Mouse (Mus musculus): ENCODE measurements at regions not wholly inside any gene's neighbourhood (a gene's known extent, or its start where the extent isn't known, plus 50 kb on each side); places are given as distances from the start of the nearest gene placed in this dataset.

GRCm38 (mm10) chr10:117432871-117433546 is 53.2 kb upstream of the Cpsf6 start:
- H3K27me3 ChIP-seq (ENCODE audit: control insufficient read depth, insufficient read depth, low read length): no peaks in the 10 kb centered on the region
- no peak overlapping the region; the same call in 1 of the 2 replicates for H3K4me2 ChIP-seq (replicated peaks; ENCODE audit: low read depth)
- no peak overlapping the region for H3K27ac ChIP-seq (replicated peaks)
- no peak overlapping the region; the same call in 1 of the 2 replicates for H3K4me3 ChIP-seq (ENCODE audit: low read depth, low read length)
- H3K4me1 ChIP-seq (replicated peaks; ENCODE audit: control insufficient read depth, insufficient read depth): 0 out of 2 replicates have a peak, but pooled peaks cover 2% of the 10 kb centered on the region
- no peak for ATAC-seq (ENCODE audit: low FRiP score, low TSS enrichment)
- TF ChIP-seq EP300 (optimal IDR thresholded peaks at IDR 0.05) (no peak), CTCF (IDR thresholded peaks at IDR 0.05; ENCODE audit: low read depth) (no peak)
- WGBS: 91% methylated on average over 7 of the region's 7 CpGs
- no peaks in the 10 kb centered on the region for H3K9me3 ChIP-seq (ENCODE audit: control insufficient read depth, low read length)
- no peaks in the 10 kb centered on the region for H3K36me3 ChIP-seq (ENCODE audit: control insufficient read depth, insufficient read depth, low read length)
- H3K9ac ChIP-seq (ENCODE audit: low read length): no peak overlapping the region
- no peak for DNase-seq (ENCODE audit: low spot score)

GRCm38 (mm10) chr10:117432415-117432814 is 52.6 kb upstream of the Cpsf6 start:
- peak; percentile 82 for DNase-seq (ENCODE audit: low spot score)
- peak; percentile 63; the same call in 1 of the 2 replicates for ATAC-seq (ENCODE audit: low FRiP score, low TSS enrichment)
- Histone ChIP-seq H3K4me1 (replicated peaks; ENCODE audit: control insufficient read depth, insufficient read depth) (0 out of 2 replicates have a peak, but pooled peaks cover 2% of the 10 kb centered on the region), H3K27ac (replicated peaks) (no peak overlapping the region), H3K9ac (ENCODE audit: low read length) (no peak overlapping the region), H3K36me3 (ENCODE audit: control insufficient read depth, insufficient read depth, low read length) (no peaks in the 10 kb centered on the region), H3K4me2 (replicated peaks; ENCODE audit: low read depth) (peak overlapping the region; percentile 51), H3K4me3 (ENCODE audit: low read depth, low read length) (no peak overlapping the region; the same call in 1 of the 2 replicates), H3K27me3 (ENCODE audit: control insufficient read depth, insufficient read depth, low read length) (no peaks in the 10 kb centered on the region), H3K9me3 (ENCODE audit: control insufficient read depth, low read length) (no peaks in the 10 kb centered on the region)
- TF ChIP-seq EP300 (optimal IDR thresholded peaks at IDR 0.05): no peak
- TF ChIP-seq CTCF (IDR thresholded peaks at IDR 0.05; ENCODE audit: low read depth): peak; percentile 84
- 9% methylated on average over 21 of the region's 21 CpGs for WGBS

GRCm38 (mm10) chr10:117431850-117432249 is 52.0 kb upstream of the Cpsf6 start:
- Histone ChIP-seq H3K9me3 (ENCODE audit: control insufficient read depth, low read length) (no peaks in the 10 kb centered on the region), H3K9ac (ENCODE audit: low read length) (no peak overlapping the region), H3K4me2 (replicated peaks; ENCODE audit: low read depth) (no peak overlapping the region), H3K27ac (replicated peaks) (no peak overlapping the region), H3K4me1 (replicated peaks; ENCODE audit: control insufficient read depth, insufficient read depth) (0 out of 2 replicates have a peak, but pooled peaks cover 2% of the 10 kb centered on the region), H3K4me3 (ENCODE audit: low read depth, low read length) (no peak overlapping the region), H3K36me3 (ENCODE audit: control insufficient read depth, insufficient read depth, low read length) (no peaks in the 10 kb centered on the region), H3K27me3 (ENCODE audit: control insufficient read depth, insufficient read depth, low read length) (no peaks in the 10 kb centered on the region)
- WGBS: 62% methylated on average over 12 of the region's 12 CpGs
- DNase-seq (ENCODE audit: low spot score): no peak
- no peak for TF ChIP-seq CTCF (IDR thresholded peaks at IDR 0.05; ENCODE audit: low read depth)
- TF ChIP-seq EP300 (optimal IDR thresholded peaks at IDR 0.05): no peak
- ATAC-seq (ENCODE audit: low FRiP score, low TSS enrichment): no peak

GRCm38 (mm10) chr10:117431086-117431619 is 51.3 kb upstream of the Cpsf6 start:
- H3K9me3 ChIP-seq (ENCODE audit: control insufficient read depth, low read length): no peaks in the 10 kb centered on the region
- no peak overlapping the region for H3K9ac ChIP-seq (ENCODE audit: low read length)
- H3K4me2 ChIP-seq (replicated peaks; ENCODE audit: low read depth): no peak overlapping the region
- no peak overlapping the region for H3K27ac ChIP-seq (replicated peaks)
- 92% methylated on average over 3 of the region's 3 CpGs for WGBS
- TF ChIP-seq CTCF (IDR thresholded peaks at IDR 0.05; ENCODE audit: low read depth): no peak
- no peak for TF ChIP-seq EP300 (optimal IDR thresholded peaks at IDR 0.05)
- DNase-seq (ENCODE audit: low spot score): no peak
- H3K36me3 ChIP-seq (ENCODE audit: control insufficient read depth, insufficient read depth, low read length): no peaks in the 10 kb centered on the region
- H3K4me3 ChIP-seq (ENCODE audit: low read depth, low read length): no peak overlapping the region
- no peak for ATAC-seq (ENCODE audit: low FRiP score, low TSS enrichment)
- H3K4me1 ChIP-seq (replicated peaks; ENCODE audit: control insufficient read depth, insufficient read depth): 0 out of 2 replicates have a peak, but pooled peaks cover 2% of the 10 kb centered on the region
- H3K27me3 ChIP-seq (ENCODE audit: control insufficient read depth, insufficient read depth, low read length): no peaks in the 10 kb centered on the region

- TF ChIP-seq EP300 (optimal IDR thresholded peaks at IDR 0.05): no peak
- no peak for TF ChIP-seq CTCF (IDR thresholded peaks at IDR 0.05; ENCODE audit: low read depth)
- H3K27me3 ChIP-seq (ENCODE audit: control insufficient read depth, insufficient read depth, low read length): no peaks in the 10 kb centered on the region
- DNase-seq (ENCODE audit: low spot score) (no peak), ATAC-seq (ENCODE audit: low FRiP score, low TSS enrichment) (no peak)
- 67% methylated on average over 5 of the region's 5 CpGs for WGBS
- H3K9me3 ChIP-seq (ENCODE audit: control insufficient read depth, low read length): no peaks in the 10 kb centered on the region
- H3K9ac ChIP-seq (ENCODE audit: low read length): no peak overlapping the region
- H3K4me2 ChIP-seq (replicated peaks; ENCODE audit: low read depth): no peak overlapping the region
- no peaks in the 10 kb centered on the region for H3K36me3 ChIP-seq (ENCODE audit: control insufficient read depth, insufficient read depth, low read length)
- no peak overlapping the region for H3K27ac ChIP-seq (replicated peaks)
- 0 out of 2 replicates have a peak, but pooled peaks cover 2% of the 10 kb centered on the region for H3K4me1 ChIP-seq (replicated peaks; ENCODE audit: control insufficient read depth, insufficient read depth)
- no peak overlapping the region for H3K4me3 ChIP-seq (ENCODE audit: low read depth, low read length)
Measured at GRCm38 (mm10) chr10:117430224-117430884, 50.5 kb upstream of the Cpsf6 start.
